Mouse (Mus musculus): ENCODE data around the gene C1ql1.
"Not testable (repeated sequence)": the region's sequence is repeated elsewhere in the genome, so short reads cannot be mapped to it uniquely, and the experiment has no call there.

The C1ql1 gene

GRCm38 (mm10) chr11:102946265-102946991 is at the start of gene C1ql1:
TSS of gene C1ql1 (minus strand) at chr11:102946688.
- DNase-seq (ENCODE audit: low spot score): peak; percentile 35

GRCm38 (mm10) chr11:102994952-102995351 is 48.5 kb upstream of the C1ql1 start:
- no peak for DNase-seq (ENCODE audit: low spot score)

GRCm38 (mm10) chr11:102993420-102994029 is 47.0 kb upstream of the C1ql1 start:
- DNase-seq (ENCODE audit: low spot score): no peak

- DNase-seq (ENCODE audit: low spot score): no peak
Measured at GRCm38 (mm10) chr11:102992940-102993339, 46.5 kb upstream of the C1ql1 start.

- DNase-seq (ENCODE audit: low spot score): no peak
Measured at GRCm38 (mm10) chr11:102991681-102992080, 45.2 kb upstream of the C1ql1 start.

GRCm38 (mm10) chr11:102990152-102990663 is 43.7 kb upstream of the C1ql1 start:
- no peak for DNase-seq (ENCODE audit: low spot score)

- no peak for DNase-seq (ENCODE audit: low spot score)
Measured at GRCm38 (mm10) chr11:102989641-102990151, 43.2 kb upstream of the C1ql1 start.

- no peak for DNase-seq (ENCODE audit: low spot score)
Measured at GRCm38 (mm10) chr11:102985160-102985559, 38.7 kb upstream of the C1ql1 start.

- no peak for DNase-seq (ENCODE audit: low spot score)
Measured at GRCm38 (mm10) chr11:102984615-102985014, 38.1 kb upstream of the C1ql1 start.

- DNase-seq (ENCODE audit: low spot score): no peak
Measured at GRCm38 (mm10) chr11:102984086-102984485, 37.6 kb upstream of the C1ql1 start.

- DNase-seq (ENCODE audit: low spot score): no peak
Measured at GRCm38 (mm10) chr11:102981151-102981890, 34.8 kb upstream of the C1ql1 start.

- DNase-seq (ENCODE audit: low spot score): no peak
Measured at GRCm38 (mm10) chr11:102978052-102978666, 31.7 kb upstream of the C1ql1 start.

GRCm38 (mm10) chr11:102975966-102976365 is 29.5 kb upstream of the C1ql1 start:
- DNase-seq (ENCODE audit: low spot score): not testable (repeated sequence)

- no peak for DNase-seq (ENCODE audit: low spot score)
Measured at GRCm38 (mm10) chr11:102972326-102972725, 25.8 kb upstream of the C1ql1 start.

GRCm38 (mm10) chr11:102971604-102972003 is 25.1 kb upstream of the C1ql1 start:
- no peak for DNase-seq (ENCODE audit: low spot score)

- no peak for DNase-seq (ENCODE audit: low spot score)
Measured at GRCm38 (mm10) chr11:102964547-102965091, 18.1 kb upstream of the C1ql1 start.

GRCm38 (mm10) chr11:102963855-102964546 is 17.5 kb upstream of the C1ql1 start:
- no peak for DNase-seq (ENCODE audit: low spot score)

- no peak for DNase-seq (ENCODE audit: low spot score)
Measured at GRCm38 (mm10) chr11:102963246-102963854, 16.9 kb upstream of the C1ql1 start.

- no peak for DNase-seq (ENCODE audit: low spot score)
Measured at GRCm38 (mm10) chr11:102962861-102963245, 16.4 kb upstream of the C1ql1 start.

- no peak for DNase-seq (ENCODE audit: low spot score)
Measured at GRCm38 (mm10) chr11:102961082-102961481, 14.6 kb upstream of the C1ql1 start.

- no peak for DNase-seq (ENCODE audit: low spot score)
Measured at GRCm38 (mm10) chr11:102958870-102959269, 12.4 kb upstream of the C1ql1 start.

Data from left cerebral cortex, adult 11 months (tissue).